Mouse (Mus musculus): ENCODE data around the gene Agap1.

The Agap1 gene

GRCm38 (mm10) chr1:89742359-89742758 lies 287.8 kb downstream of the Agap1 start:
- DNase-seq (ENCODE audit: low read depth, low spot score): no peak
- no peaks in the 10 kb centered on the region for H3K36me3 ChIP-seq (ENCODE audit: control insufficient read depth, insufficient read depth, low read length, poor library complexity, severe bottlenecking)

GRCm38 (mm10) chr1:89746171-89746570 lies 291.6 kb downstream of the Agap1 start:
- no peaks in the 10 kb centered on the region for H3K36me3 ChIP-seq (ENCODE audit: control insufficient read depth, insufficient read depth, low read length, poor library complexity, severe bottlenecking)
- DNase-seq (ENCODE audit: low read depth, low spot score): no peak
- H3K27me3 ChIP-seq (ENCODE audit: control insufficient read depth, insufficient read depth, low read length, poor library complexity, severe bottlenecking): no peaks in the 10 kb centered on the region

More at GRCm38 (mm10) chr1:89742359-89742758, 287.8 kb downstream of the Agap1 start:
- H3K27me3 ChIP-seq (ENCODE audit: control insufficient read depth, insufficient read depth, low read length, poor library complexity, severe bottlenecking): no peaks in the 10 kb centered on the region

- DNase-seq (ENCODE audit: low read depth, low spot score): no peak
- H3K27me3 ChIP-seq (ENCODE audit: control insufficient read depth, insufficient read depth, low read length, poor library complexity, severe bottlenecking): no peaks in the 10 kb centered on the region
- no peaks in the 10 kb centered on the region for H3K36me3 ChIP-seq (ENCODE audit: control insufficient read depth, insufficient read depth, low read length, poor library complexity, severe bottlenecking)
Observed at GRCm38 (mm10) chr1:89749666-89750065, 295.1 kb downstream of the Agap1 start.

GRCm38 (mm10) chr1:89750495-89750894 lies 295.9 kb downstream of the Agap1 start:
- no peak for DNase-seq (ENCODE audit: low read depth, low spot score)
- H3K36me3 ChIP-seq (ENCODE audit: control insufficient read depth, insufficient read depth, low read length, poor library complexity, severe bottlenecking): no peaks in the 10 kb centered on the region
- no peaks in the 10 kb centered on the region for H3K27me3 ChIP-seq (ENCODE audit: control insufficient read depth, insufficient read depth, low read length, poor library complexity, severe bottlenecking)

- no peak for DNase-seq (ENCODE audit: low read depth, low spot score)
- H3K27me3 ChIP-seq (ENCODE audit: control insufficient read depth, insufficient read depth, low read length, poor library complexity, severe bottlenecking): no peaks in the 10 kb centered on the region
- no peaks in the 10 kb centered on the region for H3K36me3 ChIP-seq (ENCODE audit: control insufficient read depth, insufficient read depth, low read length, poor library complexity, severe bottlenecking)
Observed at GRCm38 (mm10) chr1:89750921-89751320, 296.3 kb downstream of the Agap1 start.

- DNase-seq (ENCODE audit: low read depth, low spot score): no peak
- Histone ChIP-seq H3K36me3 (ENCODE audit: control insufficient read depth, insufficient read depth, low read length, poor library complexity, severe bottlenecking) (no peaks in the 10 kb centered on the region), H3K27me3 (ENCODE audit: control insufficient read depth, insufficient read depth, low read length, poor library complexity, severe bottlenecking) (no peaks in the 10 kb centered on the region)
Observed at GRCm38 (mm10) chr1:89751344-89751743, 296.7 kb downstream of the Agap1 start.

GRCm38 (mm10) chr1:89752659-89753058 lies 298.1 kb downstream of the Agap1 start:
- DNase-seq (ENCODE audit: low read depth, low spot score): no peak
- no peaks in the 10 kb centered on the region for H3K36me3 ChIP-seq (ENCODE audit: control insufficient read depth, insufficient read depth, low read length, poor library complexity, severe bottlenecking)

GRCm38 (mm10) chr1:89755358-89755757 lies 300.8 kb downstream of the Agap1 start:
- H3K27me3 ChIP-seq (ENCODE audit: control insufficient read depth, insufficient read depth, low read length, poor library complexity, severe bottlenecking): no peaks in the 10 kb centered on the region
- DNase-seq (ENCODE audit: low read depth, low spot score): no peak

More at GRCm38 (mm10) chr1:89752659-89753058, 298.1 kb downstream of the Agap1 start:
- no peaks in the 10 kb centered on the region for H3K27me3 ChIP-seq (ENCODE audit: control insufficient read depth, insufficient read depth, low read length, poor library complexity, severe bottlenecking)

GRCm38 (mm10) chr1:89756387-89756786 lies 301.8 kb downstream of the Agap1 start:
- Histone ChIP-seq H3K27me3 (ENCODE audit: control insufficient read depth, insufficient read depth, low read length, poor library complexity, severe bottlenecking) (no peaks in the 10 kb centered on the region), H3K36me3 (ENCODE audit: control insufficient read depth, insufficient read depth, low read length, poor library complexity, severe bottlenecking) (no peaks in the 10 kb centered on the region)
- no peak for DNase-seq (ENCODE audit: low read depth, low spot score)

More at GRCm38 (mm10) chr1:89755358-89755757, 300.8 kb downstream of the Agap1 start:
- no peaks in the 10 kb centered on the region for H3K36me3 ChIP-seq (ENCODE audit: control insufficient read depth, insufficient read depth, low read length, poor library complexity, severe bottlenecking)

- no peaks in the 10 kb centered on the region for H3K27me3 ChIP-seq (ENCODE audit: control insufficient read depth, insufficient read depth, low read length, poor library complexity, severe bottlenecking)
- H3K36me3 ChIP-seq (ENCODE audit: control insufficient read depth, insufficient read depth, low read length, poor library complexity, severe bottlenecking): no peaks in the 10 kb centered on the region
- peak; percentile 4 for DNase-seq (ENCODE audit: low read depth, low spot score)
Observed at GRCm38 (mm10) chr1:89757545-89757944, 302.9 kb downstream of the Agap1 start.

- no peak for DNase-seq (ENCODE audit: low read depth, low spot score)
- Histone ChIP-seq H3K27me3 (ENCODE audit: control insufficient read depth, insufficient read depth, low read length, poor library complexity, severe bottlenecking) (no peaks in the 10 kb centered on the region), H3K36me3 (ENCODE audit: control insufficient read depth, insufficient read depth, low read length, poor library complexity, severe bottlenecking) (no peaks in the 10 kb centered on the region)
Observed at GRCm38 (mm10) chr1:89763912-89764311, 309.3 kb downstream of the Agap1 start.

GRCm38 (mm10) chr1:89766891-89767290 lies 312.3 kb downstream of the Agap1 start:
- DNase-seq (ENCODE audit: low read depth, low spot score): no peak
- Histone ChIP-seq H3K27me3 (ENCODE audit: control insufficient read depth, insufficient read depth, low read length, poor library complexity, severe bottlenecking) (no peaks in the 10 kb centered on the region), H3K36me3 (ENCODE audit: control insufficient read depth, insufficient read depth, low read length, poor library complexity, severe bottlenecking) (no peaks in the 10 kb centered on the region)

GRCm38 (mm10) chr1:89769641-89770040 lies 315.0 kb downstream of the Agap1 start:
- no peak for DNase-seq (ENCODE audit: low read depth, low spot score)
- Histone ChIP-seq H3K36me3 (ENCODE audit: control insufficient read depth, insufficient read depth, low read length, poor library complexity, severe bottlenecking) (no peaks in the 10 kb centered on the region), H3K27me3 (ENCODE audit: control insufficient read depth, insufficient read depth, low read length, poor library complexity, severe bottlenecking) (no peaks in the 10 kb centered on the region)

- H3K36me3 ChIP-seq (ENCODE audit: control insufficient read depth, insufficient read depth, low read length, poor library complexity, severe bottlenecking): no peaks in the 10 kb centered on the region
- H3K27me3 ChIP-seq (ENCODE audit: control insufficient read depth, insufficient read depth, low read length, poor library complexity, severe bottlenecking): no peaks in the 10 kb centered on the region
- no peak for DNase-seq (ENCODE audit: low read depth, low spot score)
Observed at GRCm38 (mm10) chr1:89770298-89770697, 315.7 kb downstream of the Agap1 start.

- no peak for DNase-seq (ENCODE audit: low read depth, low spot score)
- no peaks in the 10 kb centered on the region for H3K36me3 ChIP-seq (ENCODE audit: control insufficient read depth, insufficient read depth, low read length, poor library complexity, severe bottlenecking)
Observed at GRCm38 (mm10) chr1:89775750-89776149, 321.1 kb downstream of the Agap1 start.

GRCm38 (mm10) chr1:89780675-89781074 lies 326.1 kb downstream of the Agap1 start:
- H3K36me3 ChIP-seq (ENCODE audit: control insufficient read depth, insufficient read depth, low read length, poor library complexity, severe bottlenecking): no peaks in the 10 kb centered on the region
- no peaks in the 10 kb centered on the region for H3K27me3 ChIP-seq (ENCODE audit: control insufficient read depth, insufficient read depth, low read length, poor library complexity, severe bottlenecking)
- DNase-seq (ENCODE audit: low read depth, low spot score): no peak

More at GRCm38 (mm10) chr1:89775750-89776149, 321.1 kb downstream of the Agap1 start:
- no peaks in the 10 kb centered on the region for H3K27me3 ChIP-seq (ENCODE audit: control insufficient read depth, insufficient read depth, low read length, poor library complexity, severe bottlenecking)
